Mouse (Mus musculus) megakaryocyte progenitor cell, adult 5-6 weeks (primary cell): Measurements from ENCODE around the gene Bcar1. TPM values are rescaled to one million over a fixed set of nuclear protein-coding genes. Genes with fewer than 3 reads are reported as not detected.

ENCODE experiments used
- ATAC-seq: replicated peaks from 2 replicates; pipeline ENCODE4 v1.8.0; 2016; ENCODE audit warnings: mild to moderate bottlenecking, moderate TSS enrichment, inconsistent platforms; ENCODE audit not compliant: poor library complexity
- total RNA-seq, 2 experiments: library from RNA; stranded (forward) in 1 of 2; stranded (reverse) in 1 of 2; fragments of 157-497, 149-512 nt in 1 of 2; fragments of 200-1000 nt in 1 of 2; gene quantifications; 2 replicates each; pipeline versions ENCODE4 v1.2.3 to v1.2.4; 2015 to 2017

Bcar1 gene
- total RNA-seq, 2 experiments from 2014 or later, result 0.15 TPM; not detected in 1

- ATAC-seq, result no peak
Measured at GRCm38 (mm10) chr8:111740994-111741393, 2.6 kb downstream of the Bcar1 start.

DNA sequence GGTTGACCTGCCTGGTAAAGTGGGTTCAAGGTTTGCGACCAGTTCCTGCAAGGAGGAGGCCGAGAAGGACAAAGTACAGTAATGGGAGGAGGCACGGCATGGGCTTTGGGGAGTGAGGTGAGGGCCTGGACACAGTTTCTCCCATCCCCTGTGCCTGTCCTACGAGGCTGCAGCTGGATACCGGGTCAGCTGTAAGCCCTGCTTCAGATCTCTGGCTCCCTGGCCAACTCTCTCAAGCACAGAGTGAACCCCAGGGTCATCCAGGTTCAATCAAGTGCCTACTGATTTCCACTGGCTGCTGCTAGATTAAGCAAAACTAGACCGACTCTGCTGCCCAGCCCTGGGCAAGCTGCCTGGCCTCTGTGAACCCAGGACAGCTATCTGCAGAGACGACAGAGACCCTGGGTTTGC lies 3.3 kb downstream of the Bcar1 start:
- no peak for ATAC-seq

DNA sequence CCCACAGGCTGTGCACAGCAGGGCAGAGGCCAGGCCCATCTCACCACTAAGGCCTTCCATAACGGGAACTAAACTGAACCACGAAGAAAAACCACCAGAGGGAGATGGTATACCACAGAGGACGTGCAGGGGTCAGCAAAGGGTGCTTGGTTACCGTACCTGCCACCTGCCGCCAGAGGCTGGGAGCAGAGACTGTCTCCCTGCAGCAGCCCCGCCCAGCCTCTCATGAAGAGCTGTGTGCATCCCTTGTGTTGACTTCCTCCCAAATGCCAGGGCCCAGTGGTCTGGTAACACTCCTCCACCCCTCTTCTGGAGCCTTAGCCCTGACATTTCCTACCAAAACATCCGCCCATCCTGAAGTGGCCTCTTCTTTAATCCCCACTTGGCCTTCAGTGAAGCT lies 4.0 kb downstream of the Bcar1 start:
- peak; percentile 53 for ATAC-seq

DNA sequence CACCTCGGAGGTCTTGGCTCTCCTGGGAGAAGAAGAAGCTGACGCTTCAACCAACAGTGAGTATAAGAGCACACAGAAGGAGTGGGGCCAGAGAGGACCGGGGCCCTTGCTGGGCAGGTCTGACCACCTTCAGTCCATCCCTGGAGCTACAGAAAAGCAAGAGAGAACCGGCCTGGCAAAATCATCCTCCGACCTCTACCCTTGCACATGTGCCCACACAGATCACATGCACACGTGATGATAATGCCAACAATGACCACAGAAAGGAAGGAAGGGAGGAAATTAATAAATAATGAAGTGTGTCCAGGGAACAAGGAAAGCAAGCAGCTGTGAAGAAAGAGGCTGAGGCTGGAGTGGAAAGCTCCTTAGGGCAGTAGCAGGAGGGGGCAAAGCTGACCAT lies 4.7 kb downstream of the Bcar1 start:
- ATAC-seq, result no peak

GRCm38 (mm10) chr8:111736321-111736720 lies 7.3 kb downstream of the Bcar1 start:
- ATAC-seq, result no peak

- ATAC-seq, result no peak
Measured at GRCm38 (mm10) chr8:111735791-111736190, 7.8 kb downstream of the Bcar1 start.

DNA sequence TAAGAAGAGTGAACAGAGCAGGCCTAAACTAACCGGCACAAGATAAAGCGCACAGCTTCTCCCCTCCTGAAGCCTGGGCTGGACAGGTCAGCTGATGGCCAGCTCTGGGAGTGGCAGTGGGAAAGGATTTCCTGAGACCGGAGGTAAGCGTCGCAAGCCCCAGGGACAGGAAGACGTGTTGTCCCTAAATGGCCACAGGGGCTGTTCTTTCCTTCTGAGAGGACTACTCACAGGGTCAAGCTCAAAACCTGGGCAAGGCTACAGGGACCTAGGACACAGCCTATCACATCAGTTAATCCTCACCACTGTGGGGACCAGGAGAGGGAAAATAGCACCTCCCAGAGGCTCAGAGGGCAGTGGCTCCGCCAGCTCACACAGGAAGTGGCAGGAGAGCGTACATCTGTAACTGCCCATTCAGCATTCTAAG lies 8.3 kb downstream of the Bcar1 start:
- no peak for ATAC-seq

GRCm38 (mm10) chr8:111734244-111734960 lies 9.2 kb downstream of the Bcar1 start:
- ATAC-seq, result no peak

DNA sequence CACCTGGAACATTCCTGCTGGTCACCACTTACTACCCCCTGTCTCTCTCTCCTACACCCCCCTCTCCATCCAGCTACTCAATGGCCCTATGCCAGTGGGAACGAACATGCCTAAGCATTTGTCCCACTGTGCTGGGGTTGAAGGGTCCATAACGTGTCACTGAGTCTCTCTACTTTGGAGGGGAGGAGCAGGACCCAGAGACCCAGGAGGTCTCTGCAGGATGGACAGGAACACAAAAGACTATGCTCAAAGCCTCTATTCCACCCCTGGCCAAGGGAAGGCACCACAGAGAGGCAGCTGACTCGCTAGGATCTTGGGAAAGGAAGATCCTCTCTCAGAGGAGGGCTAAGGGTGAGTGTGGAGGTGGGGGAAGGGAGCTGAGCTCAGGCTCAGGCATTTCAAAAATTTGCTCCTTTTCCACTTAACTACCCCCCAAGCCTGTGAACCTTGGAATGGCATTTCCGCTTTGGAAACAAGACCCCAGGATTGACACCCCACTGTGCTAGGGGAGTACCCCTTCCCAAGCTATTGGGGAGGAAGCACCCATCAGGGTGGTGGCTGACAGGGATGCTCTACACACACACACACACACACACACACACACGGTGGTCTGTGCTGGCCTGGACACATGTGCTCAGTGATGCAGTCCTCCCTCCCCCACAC lies 9.9 kb downstream of the Bcar1 start:
- no peak for ATAC-seq

DNA sequence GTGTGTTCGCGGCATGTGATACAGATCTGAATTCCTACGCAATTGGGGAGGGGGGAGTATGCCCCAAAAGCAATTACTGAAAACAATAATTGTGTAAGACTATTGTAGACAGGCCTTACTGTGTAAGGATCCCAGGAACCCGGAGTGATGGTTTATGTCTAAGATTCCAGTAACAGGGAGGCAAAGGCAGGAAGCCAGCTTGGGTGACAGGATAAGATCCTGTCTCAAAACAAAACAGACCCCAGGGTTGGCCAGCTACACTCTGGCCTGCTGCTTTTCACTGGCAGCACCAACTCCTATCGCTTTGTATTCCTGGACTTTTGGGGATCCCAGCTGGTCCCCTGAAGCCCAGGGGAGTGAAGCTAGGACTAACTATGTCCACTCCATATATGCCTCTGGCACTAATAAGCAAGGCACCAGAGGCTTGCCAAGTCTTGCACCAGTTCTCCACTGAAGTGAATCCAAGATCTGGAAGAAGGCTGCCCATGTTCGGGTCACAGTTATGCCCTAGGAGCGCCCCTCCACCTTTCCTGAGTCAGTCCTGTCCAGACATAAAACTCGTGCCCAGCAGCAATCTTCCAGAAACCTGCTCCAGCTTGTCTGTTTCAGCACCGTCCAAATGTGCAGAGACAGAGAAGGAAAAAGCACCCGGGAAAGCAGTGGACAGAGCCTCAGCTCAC lies 11.1 kb downstream of the Bcar1 start:
- no peak for ATAC-seq

DNA sequence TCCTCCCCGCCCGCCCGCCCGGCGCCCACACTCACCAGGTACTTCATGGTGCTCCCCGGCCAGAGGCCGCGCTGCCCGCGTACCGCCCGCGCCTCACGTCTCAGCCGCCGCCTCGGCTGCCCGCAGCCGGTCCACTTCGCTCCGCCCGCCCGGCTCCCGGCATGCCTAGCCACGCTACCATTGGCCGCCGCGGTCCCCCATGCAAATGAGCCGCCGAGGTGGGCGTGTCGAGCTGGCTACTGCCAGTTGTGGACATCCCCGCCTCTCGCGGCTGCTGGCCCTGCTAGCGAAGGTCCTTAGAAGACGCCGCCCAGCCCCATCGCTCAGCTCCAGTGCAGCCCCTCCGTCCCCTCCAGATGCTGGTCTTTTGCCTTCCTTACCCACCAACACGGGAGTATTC lies 11.6 kb downstream of the Bcar1 start:
- peak; percentile 95 for ATAC-seq

- ATAC-seq, result no peak
Measured at GRCm38 (mm10) chr8:111731231-111731977, 12.2 kb downstream of the Bcar1 start.

DNA sequence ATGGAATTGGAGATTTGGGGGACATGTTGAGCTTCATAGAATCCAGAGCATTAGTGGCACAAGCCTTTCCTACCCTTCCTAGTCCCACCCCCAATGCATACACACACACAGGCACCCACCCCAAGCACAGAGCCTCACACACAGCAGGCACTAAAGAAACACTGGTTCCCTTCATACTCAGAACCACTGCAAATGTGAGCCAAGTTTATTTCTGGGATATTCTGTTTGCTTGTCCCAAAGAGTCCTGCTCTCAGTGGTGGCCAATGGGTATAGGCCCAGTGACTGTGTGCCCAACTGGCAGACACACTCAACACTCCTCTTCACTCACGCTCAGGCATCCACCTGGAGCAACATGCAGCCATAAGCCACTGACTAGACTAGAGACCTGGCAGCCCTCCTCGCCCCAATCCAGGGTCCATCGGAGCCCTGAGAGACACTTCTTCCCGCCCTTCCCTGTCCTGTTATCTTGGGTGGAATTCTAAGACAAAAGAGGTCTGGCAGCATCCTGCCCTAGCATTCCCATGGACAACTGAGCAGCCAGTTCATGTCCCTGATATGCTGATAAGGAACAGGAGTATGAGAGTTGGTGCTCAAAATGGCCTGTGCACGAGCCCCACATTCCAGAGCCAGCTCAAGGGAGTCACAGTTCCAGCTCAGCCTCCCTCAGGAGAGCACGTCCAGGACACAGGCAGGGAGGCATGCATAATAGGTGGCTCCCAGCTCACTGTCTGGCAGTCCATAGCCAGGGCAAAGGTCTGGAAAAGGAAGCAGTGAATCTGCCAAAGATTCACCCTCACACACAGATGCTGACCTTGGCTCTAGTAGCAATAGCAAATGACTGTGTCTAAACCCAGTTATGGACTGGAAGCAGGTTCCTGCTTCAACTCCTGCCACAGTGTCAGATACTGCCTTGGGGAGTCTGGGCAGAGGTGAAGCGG lies 14.1 kb downstream of the Bcar1 start:
- ATAC-seq, result no peak

DNA sequence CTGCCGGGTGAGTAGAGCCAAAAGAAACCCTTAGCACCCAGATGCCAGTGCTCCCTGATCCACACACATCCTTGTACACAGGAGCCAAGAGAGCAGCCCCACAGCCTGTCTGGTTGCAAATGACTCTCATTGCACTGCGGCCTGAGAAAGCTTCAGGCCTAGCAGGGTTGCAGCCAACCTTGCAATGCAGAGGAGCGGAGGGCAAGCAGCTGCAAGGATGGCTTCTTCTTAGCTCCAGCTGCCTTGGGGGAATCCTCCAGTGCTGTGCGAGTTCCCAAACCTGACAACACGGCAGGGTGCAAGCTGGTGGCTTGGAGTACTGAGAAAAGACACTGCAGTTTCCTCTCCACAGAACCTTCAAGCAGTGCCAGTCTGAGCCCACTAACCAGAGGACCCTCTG lies 15.1 kb downstream of the Bcar1 start:
- no peak for ATAC-seq

- no peak for ATAC-seq
Measured at GRCm38 (mm10) chr8:111727553-111727952, 16.1 kb downstream of the Bcar1 start.

DNA sequence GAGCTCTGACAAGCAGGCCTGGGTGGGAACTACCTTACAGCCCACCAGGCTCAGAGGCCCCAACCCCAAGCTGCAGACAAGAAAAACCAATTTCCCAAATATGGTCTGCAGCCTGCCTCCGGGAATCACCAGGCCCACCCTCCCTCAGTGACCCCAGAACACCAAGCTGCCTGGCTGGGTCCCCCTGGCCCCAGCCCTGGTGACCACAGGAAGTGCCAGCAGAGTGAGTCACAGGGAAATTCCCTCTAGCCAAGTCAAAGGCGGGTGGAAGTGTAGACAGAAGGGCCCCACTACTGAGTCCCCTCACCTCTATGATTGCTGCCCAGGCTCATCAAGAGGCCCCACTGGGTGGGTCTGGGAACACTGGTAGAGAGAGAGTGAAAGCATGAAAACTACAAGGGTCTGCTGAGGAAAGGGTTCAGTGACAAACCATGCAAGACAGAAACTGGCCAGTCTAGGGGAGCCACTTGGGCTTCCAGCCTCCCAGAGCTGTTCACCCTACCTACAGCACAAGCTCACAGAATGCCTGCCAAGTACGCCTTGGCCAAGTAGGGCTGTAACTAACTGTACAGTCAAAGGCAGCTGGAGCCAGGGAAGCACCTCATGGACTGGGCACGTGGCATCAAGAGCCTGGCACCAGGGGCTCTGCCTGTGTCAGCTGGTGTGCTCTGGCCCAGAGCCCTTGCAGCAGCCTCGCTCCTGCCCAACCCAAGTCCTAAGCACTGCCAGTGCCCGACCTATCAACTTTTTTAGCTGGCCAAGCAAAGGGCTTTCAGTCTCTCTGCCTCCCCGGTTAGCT lies 17.3 kb downstream of the Bcar1 start:
- peak; percentile 22; the same call in 1 of the 2 replicates for ATAC-seq

GRCm38 (mm10) chr8:111725341-111725740 lies 18.3 kb downstream of the Bcar1 start:
- no peak for ATAC-seq

- ATAC-seq, result peak; percentile 24; the same call in 1 of the 2 replicates
Measured at GRCm38 (mm10) chr8:111720115-111720544, 23.5 kb downstream of the Bcar1 start.

- ATAC-seq, result no peak
Measured at GRCm38 (mm10) chr8:111718937-111719336, 24.7 kb downstream of the Bcar1 start.
